Mouse (Mus musculus) heart, adult 10 weeks (tissue): ENCODE measurements around the gene Msantd2. TPM values are rescaled to one million over a fixed set of nuclear protein-coding genes. Genes with fewer than 3 reads are reported as not detected.

Experiments
- polyA plus RNA-seq: library from polyadenylated mRNA; stranded (reverse); fragments of 350-450 nt; fragmentation: Illumina TruSeq; extraction: RNeasy Lipid Tissue Mini Kit (QIAGEN cat#74804); gene quantifications from one replicate; pipeline ENCODE4 v1.2.3, GENCODE M21; 2014; ENCODE audit warnings: low read depth, low replicate concordance

Msantd2 gene
- polyA plus RNA-seq, result 26.6 TPM

DNA sequence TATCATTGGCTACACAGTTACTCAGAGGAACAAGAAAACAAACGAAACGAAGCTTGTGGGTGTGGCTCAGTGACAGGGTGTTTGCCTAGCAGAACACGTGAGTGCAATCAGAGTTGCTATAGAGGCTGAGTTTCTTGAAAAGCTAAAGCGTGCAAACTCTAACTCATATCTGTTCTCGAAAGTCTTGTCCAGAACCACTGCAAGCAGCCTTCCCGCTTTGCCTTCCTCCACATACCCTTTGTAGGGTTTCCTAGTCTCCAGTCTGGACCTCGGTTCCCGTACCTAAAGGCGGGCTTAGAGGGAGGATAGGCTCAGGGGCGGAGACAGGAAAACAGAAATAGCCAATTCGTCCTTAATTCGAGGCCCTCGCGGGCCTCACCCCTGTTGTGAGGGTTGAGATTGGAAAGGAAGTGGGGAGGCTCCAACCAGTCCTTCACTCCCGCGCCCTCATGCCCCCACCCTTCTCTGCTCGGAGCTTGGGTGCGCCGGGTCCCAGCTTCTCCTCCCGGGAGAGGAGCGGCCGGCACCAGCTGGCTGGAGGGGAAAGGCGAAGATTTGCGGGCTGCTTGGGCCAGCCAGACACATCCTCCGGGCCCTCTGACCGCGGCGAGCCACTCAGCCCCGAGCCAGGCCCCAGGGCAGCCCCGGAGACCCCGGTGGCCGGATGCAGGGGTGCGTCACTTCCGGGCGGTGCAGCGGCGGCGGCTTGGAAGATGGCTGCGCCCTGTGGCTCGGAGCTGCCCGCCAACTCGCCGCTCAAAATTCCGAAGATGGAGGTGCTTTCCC lies at the start of gene Msantd2:
Gene Msantd2, plus strand, starts transcription at position 709 of the 786 bp plus-strand sequence.

DNA sequence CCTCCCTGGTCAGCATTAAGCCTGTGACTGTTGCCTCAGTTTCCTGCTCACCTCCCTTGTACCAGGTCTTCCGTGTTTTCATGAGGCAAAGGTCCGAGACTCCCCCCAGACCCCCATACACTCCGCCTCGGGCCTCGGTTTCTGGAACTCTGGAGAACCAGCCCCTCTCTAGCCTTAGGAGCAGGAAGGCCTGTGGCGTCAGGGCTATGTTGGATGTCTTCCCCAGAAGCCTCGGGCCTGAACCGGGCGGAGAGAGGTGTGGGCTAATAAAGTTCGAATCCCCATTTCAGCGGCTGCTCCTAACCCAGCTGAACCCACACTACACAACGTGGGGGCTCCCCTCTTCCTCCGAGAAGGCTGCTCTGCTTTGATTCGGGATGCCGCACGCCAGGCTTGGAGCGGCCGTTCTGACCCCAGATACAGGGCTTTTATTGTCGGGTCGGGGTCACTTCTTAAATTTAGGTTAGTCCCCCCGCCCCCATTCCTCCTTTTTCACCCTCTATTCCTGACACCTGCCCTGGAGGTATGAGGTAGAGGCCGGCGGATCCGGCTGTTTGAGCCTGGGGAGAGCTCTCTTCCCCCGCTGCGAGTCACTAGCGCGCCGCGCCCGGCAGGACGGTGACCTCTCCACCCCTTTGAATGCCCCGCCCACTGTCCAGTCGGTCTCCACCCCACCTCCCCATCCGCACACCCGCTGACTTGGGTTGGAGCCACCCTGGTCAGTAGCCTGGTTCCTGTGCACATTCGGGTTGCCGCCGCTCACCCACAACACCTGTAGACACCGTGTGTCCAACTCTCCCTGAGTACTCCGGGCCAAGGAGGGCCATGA lies 38.5 kb downstream of the Msantd2 start, which contains the start of gene Esam:
Gene Esam, plus strand, starts transcription at position 683 of the 829 bp plus-strand sequence.

DNA sequence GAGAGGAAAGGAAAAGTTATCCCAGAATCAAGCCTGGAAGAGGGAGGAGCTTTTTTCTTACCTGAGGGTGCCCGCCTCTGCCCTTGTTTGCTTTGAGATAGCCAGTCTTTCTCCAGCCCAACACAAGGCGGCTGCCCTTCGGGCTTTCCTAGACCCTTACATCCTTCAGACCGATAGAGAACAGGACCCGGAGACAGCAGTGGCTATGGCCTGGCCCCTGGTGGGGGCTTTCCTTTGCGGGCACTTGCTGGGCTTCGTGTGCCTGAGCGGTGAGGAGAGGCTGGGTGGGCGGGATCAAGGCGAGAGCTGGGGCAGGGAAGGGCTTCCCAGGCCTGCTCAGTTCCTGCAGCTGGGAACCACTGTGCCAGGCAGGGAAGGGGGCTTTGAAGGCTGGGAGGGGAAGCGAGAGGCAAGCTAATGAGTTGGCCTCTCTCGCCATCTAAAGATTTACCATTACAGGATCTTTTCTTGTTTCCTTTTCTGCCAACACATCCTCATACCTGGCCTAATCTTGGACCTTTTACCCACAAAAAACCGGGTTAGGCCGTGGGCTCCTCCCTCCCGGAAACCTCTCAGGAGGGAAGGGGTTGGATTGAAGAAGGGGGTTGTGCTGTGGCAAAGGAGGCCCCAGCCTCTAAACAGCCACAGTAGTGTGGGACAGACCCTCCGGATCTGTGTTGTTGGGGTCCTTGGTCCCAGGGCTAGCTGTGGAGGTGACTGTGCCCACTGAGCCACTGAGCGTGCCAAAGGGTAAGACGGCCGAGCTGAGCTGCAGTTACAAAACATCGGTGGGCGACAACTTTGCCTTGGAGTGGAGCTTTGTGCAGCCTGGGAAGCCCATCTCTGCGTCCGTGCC lies 50.3 kb downstream of the Msantd2 start, which contains the start of gene Vsig2:
Gene Vsig2, plus strand, starts transcription at position 86 of the 856 bp plus-strand sequence.

DNA sequence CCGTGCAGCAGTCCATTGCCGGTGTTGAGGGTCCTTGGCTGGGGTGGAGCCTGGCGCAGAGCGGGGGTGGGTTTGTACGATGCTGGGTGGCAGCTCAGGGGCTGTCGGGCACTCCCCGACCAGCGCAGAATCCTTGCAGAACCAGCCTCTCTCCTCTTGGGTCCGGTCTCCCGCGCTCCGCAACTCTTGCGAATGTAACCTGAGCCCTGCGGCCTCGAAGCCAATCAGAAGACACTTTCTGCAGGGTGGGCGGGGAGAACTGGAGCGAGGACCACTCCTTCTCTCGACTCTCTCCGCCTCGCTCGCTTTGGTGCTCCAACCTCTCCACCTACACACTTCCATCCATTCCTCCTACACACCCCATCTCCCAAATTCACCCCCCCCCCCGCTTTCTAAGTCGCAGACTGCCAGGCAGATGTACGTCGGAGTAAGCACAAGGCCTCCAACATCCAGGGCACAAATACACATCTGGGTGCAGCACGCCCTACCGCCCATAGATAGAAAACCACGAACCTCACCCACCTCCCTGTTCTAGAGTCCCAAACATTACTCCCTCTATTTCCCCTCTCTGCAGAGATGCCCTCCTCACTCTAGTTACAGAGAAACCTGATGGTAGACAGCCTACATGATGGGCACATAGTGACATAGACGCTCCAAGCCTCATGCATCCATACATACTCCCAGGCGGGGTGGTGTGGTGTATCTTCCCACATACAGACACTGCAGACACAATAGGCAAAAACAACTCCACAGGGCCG lies 63.6 kb downstream of the Msantd2 start, which contains the start of gene Nrgn:
Gene Nrgn, minus strand, starts transcription at position 369 of the 758 bp plus-strand sequence.

DNA sequence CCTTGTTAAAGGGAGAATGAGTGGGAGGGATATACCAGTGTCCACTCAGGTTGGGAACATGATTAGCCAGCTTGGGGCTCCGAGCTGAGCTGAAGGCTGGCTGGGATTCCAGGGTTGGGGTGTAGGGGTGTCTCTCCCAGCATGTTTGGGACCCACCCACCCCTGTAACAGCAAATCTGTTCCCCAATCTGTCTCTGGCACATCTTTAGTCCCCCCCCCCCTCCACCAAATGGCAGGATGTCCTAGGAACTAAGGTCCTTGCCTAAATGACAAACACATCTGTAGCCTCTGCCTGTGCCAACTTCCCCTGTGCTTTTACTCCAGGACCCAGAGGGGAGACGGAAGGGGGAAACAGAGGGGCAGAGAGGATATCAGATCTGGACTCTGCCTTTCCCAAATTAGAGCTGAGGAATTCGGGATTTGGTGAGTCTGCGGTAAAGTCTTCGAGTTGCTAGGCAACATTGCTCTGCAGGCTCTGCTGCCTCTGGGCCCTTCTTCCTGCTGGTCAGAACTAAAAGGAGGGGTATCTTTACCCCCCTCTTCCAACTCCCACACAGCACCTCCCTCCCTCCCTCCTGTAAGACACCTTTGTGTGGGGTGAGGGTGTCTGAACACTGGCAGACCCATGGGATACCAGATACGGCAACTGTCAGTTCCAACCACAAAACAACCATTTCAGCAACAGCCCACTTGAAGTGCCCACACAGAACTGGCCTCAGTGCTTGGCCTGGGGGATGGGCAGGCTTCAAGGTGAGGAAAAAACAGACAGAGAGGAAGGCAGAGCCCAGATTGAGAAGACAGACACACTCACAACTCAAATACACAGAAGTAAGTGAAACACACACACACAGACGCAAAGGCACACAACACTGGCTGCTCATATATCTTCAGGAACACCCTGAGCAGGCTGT lies 66.0 kb downstream of the Msantd2 start, which contains the start of gene Siae:
Gene Siae, plus strand, starts transcription at position 861 of the 911 bp plus-strand sequence.

Other genes with a start within 250 kb of the Msantd2 start
- 3.7 TPM for gene Slc37a2, start 233.6 kb upstream of the Msantd2 start, polyA plus RNA-seq
- gene Ccdc15, start 140.9 kb upstream of the Msantd2 start, polyA plus RNA-seq, result 1.6 TPM
- not detected for gene Hepacam, start 122.0 kb upstream of the Msantd2 start, polyA plus RNA-seq
- gene Robo4, start 87.4 kb upstream of the Msantd2 start, polyA plus RNA-seq, result 22.6 TPM
- gene Robo3, start 56.1 kb upstream of the Msantd2 start, polyA plus RNA-seq, result not detected
- 73.7 TPM for gene Esam, start 38.8 kb downstream of the Msantd2 start, polyA plus RNA-seq
- gene Vsig2, start 49.9 kb downstream of the Msantd2 start, polyA plus RNA-seq, result 17.8 TPM
- 2.3 TPM for gene Nrgn, start 63.6 kb downstream of the Msantd2 start, polyA plus RNA-seq
- 12.0 TPM for gene Siae, start 66.4 kb downstream of the Msantd2 start, polyA plus RNA-seq
- gene Spa17, start 124.4 kb downstream of the Msantd2 start, polyA plus RNA-seq, result 9.9 TPM
- 36.7 TPM for gene Tbrg1, start 168.0 kb downstream of the Msantd2 start, polyA plus RNA-seq
- gene Panx3, start 179.9 kb downstream of the Msantd2 start, polyA plus RNA-seq, result not detected
- gene Olfr160, start 226.9 kb downstream of the Msantd2 start, polyA plus RNA-seq, result not detected